Mouse (Mus musculus) cerebellum, adult 2 months (tissue): ENCODE measurements around the gene Trim3. TPM values are rescaled to one million over a fixed set of nuclear protein-coding genes. Genes with fewer than 3 reads are reported as not detected.

Source experiments
- DNase-seq, 2 experiments: peaks; one replicate each; pipeline ENCODE4 v3.0.0; 2021
- H3K27ac ChIP-seq: fragments of 200-500 bp; 2 replicates; pipeline ENCODE4 v1.5.1; 2012; ENCODE audit warnings: low read length, control low read depth, inconsistent platforms; ENCODE audit not compliant: insufficient read depth
- H3K27me3 ChIP-seq: fragments of 200-500 bp; 2 replicates; pipeline ENCODE4 v1.6.1; 2012; ENCODE audit warnings: inconsistent platforms, mild to moderate bottlenecking, low read length, moderate library complexity; ENCODE audit not compliant: control insufficient read depth, insufficient read depth
- H3K4me1 ChIP-seq: fragments of 200-500 bp; 2 replicates; pipeline ENCODE4 v1.6.1; 2011; ENCODE audit warnings: low read length; ENCODE audit not compliant: control insufficient read depth, insufficient read depth
- H3K4me3 ChIP-seq: fragments of 200-500 bp; replicated peaks from 2 replicates; pipeline ENCODE3; 2011; ENCODE audit warnings: mild to moderate bottlenecking, low read depth, low read length, control low read depth; ENCODE audit not compliant: insufficient read depth
- CTCF ChIP-seq: fragments of 200-500 bp; IDR thresholded peaks from 2 replicates; pipeline ENCODE4 v1.5.1; 2011; ENCODE audit warnings: low read depth, mild to moderate bottlenecking, control low read depth, low read length, moderate library complexity, borderline replicate concordance; ENCODE audit not compliant: insufficient read depth
- POLR2A ChIP-seq: fragments of 200-500 bp; IDR thresholded peaks from 2 replicates; pipeline ENCODE4 v1.6.1; 2011; ENCODE audit warnings: low read length, control low read depth, borderline replicate concordance; ENCODE audit not compliant: insufficient read depth
- WGBS: fragments of 180-500 bp; shearing (Covaris S2); methylation state at CpG from one replicate; pipeline ENCODE4 v1.1.7; 2018; 5-methylcytosine and 5-hydroxymethylcytosine counted together
- polyA plus RNA-seq: library from polyadenylated mRNA; depleted of rRNA; stranded (reverse); fragments of >200 nt; gene quantifications from 2 replicates; pipeline ENCODE4 v1.2.3, GENCODE M21; 2012

Trim3 gene
- polyA plus RNA-seq, 1 experiment = 332 TPM

- WGBS = 46% methylated on average over 7 of the region's 7 CpGs
- TF ChIP-seq CTCF (no peak), POLR2A (no peak)
Measured at GRCm38 (mm10) chr7:105590097-105590496, 43.3 kb downstream of the Trim3 start.

GRCm38 (mm10) chr7:105588325-105588912 is 45.0 kb downstream of the Trim3 start:
- Histone ChIP-seq H3K27me3 (no peaks in the 10 kb centered on the region), H3K4me1 (no peaks in the 10 kb centered on the region), H3K4me3 (no peak overlapping the region), H3K27ac (no peak overlapping the region)
- TF ChIP-seq POLR2A = no peak
- TF ChIP-seq CTCF = no peak
- WGBS = 70% methylated on average over 9 of the region's 9 CpGs
- no peak for DNase-seq

More at GRCm38 (mm10) chr7:105590097-105590496, 43.3 kb downstream of the Trim3 start:
- Histone ChIP-seq H3K27me3 (no peaks in the 10 kb centered on the region), H3K4me1 (no peaks in the 10 kb centered on the region), H3K27ac (no peak overlapping the region), H3K4me3 (no peak overlapping the region)
- no peak for DNase-seq

- peak overlapping the region; percentile 55; the same call in 1 of the 2 replicates for H3K27ac ChIP-seq
- peaks cover 19% of the 10 kb centered on the region for H3K4me1 ChIP-seq
- peak in 1 of 2 experiments; percentile 23 for DNase-seq
- H3K27me3 ChIP-seq = no peaks in the 10 kb centered on the region
- no peak overlapping the region for H3K4me3 ChIP-seq
- TF ChIP-seq POLR2A (no peak), CTCF (no peak)
- 67% methylated on average over 2 of the region's 2 CpGs for WGBS
Measured at GRCm38 (mm10) chr7:105581959-105582358, 51.4 kb downstream of the Trim3 start.

GRCm38 (mm10) chr7:105581094-105581703 is 52.2 kb downstream of the Trim3 start, which contains the start of gene Apbb1:
TSS of gene Apbb1 (minus strand) at chr7:105581653.
- under 1% methylated on average over 54 of the region's 54 CpGs for WGBS

GRCm38 (mm10) chr7:105580627-105581089 is 52.7 kb downstream of the Trim3 start:
- DNase-seq = peak; percentile 67 to 68
- Histone ChIP-seq H3K27ac (peak overlapping the region; percentile 93), H3K4me1 (peaks cover 30% of the 10 kb centered on the region), H3K27me3 (no peaks in the 10 kb centered on the region), H3K4me3 (peak overlapping the region; percentile 79)
- WGBS = 0% methylated on average over 19 of the region's 22 CpGs
- TF ChIP-seq CTCF (no peak), POLR2A (no peak)

More at GRCm38 (mm10) chr7:105581094-105581703, 52.2 kb downstream of the Trim3 start, which contains the start of gene Apbb1:
- peaks cover 25% of the 10 kb centered on the region for H3K4me1 ChIP-seq
- H3K27me3 ChIP-seq = no peaks in the 10 kb centered on the region
- peak; percentile 95 for TF ChIP-seq POLR2A
- no peak for TF ChIP-seq CTCF
- DNase-seq = peak; percentile 92
- H3K27ac ChIP-seq = peak within 1 kb of the TSS; percentile 97
- peak within 1 kb of the TSS; percentile 79 for H3K4me3 ChIP-seq

GRCm38 (mm10) chr7:105578481-105578880 is 54.9 kb downstream of the Trim3 start:
- Histone ChIP-seq H3K4me3 (no peak overlapping the region), H3K27ac (peak overlapping the region; percentile 15; the same call in 1 of the 2 replicates), H3K4me1 (peaks cover 49% of the 10 kb centered on the region), H3K27me3 (no peaks in the 10 kb centered on the region)
- WGBS = 27% methylated on average over 2 of the region's 2 CpGs
- DNase-seq = peak in 1 of 2 experiments; percentile 65
- no peak for TF ChIP-seq POLR2A
- TF ChIP-seq CTCF = no peak

GRCm38 (mm10) chr7:105577377-105577871 is 55.9 kb downstream of the Trim3 start:
- Histone ChIP-seq H3K27ac (peak overlapping the region; percentile 80), H3K4me3 (peak overlapping the region; percentile 28), H3K27me3 (no peaks in the 10 kb centered on the region), H3K4me1 (peaks cover 54% of the 10 kb centered on the region)
- 25% methylated on average over 6 of the region's 6 CpGs for WGBS
- DNase-seq = peak; percentile 45 to 65
- no peak for TF ChIP-seq CTCF
- no peak for TF ChIP-seq POLR2A
